Mouse (Mus musculus): ENCODE measurements around the gene Ifi35. TPM values are rescaled to one million over a fixed set of nuclear protein-coding genes. Genes with fewer than 3 reads are reported as not detected.
"Not testable (repeated sequence)": the region's sequence is repeated elsewhere in the genome, so short reads cannot be mapped to it uniquely, and the experiment has no call there.

Gene Ifi35
- polyA plus RNA-seq, 1 experiment from 2014 or later, result 2.4 TPM

- 6% methylated on average over 13 of the region's 13 CpGs for WGBS
- Histone ChIP-seq H3K4me2 (ENCODE audit: low read depth) (peak overlapping the region; percentile 85), H3K27ac (ENCODE audit: low read depth, low read length) (no peak overlapping the region), H3K4me3 (ENCODE audit: low read depth, low read length) (peak overlapping the region; percentile 80), H3K27me3 (ENCODE audit: control insufficient read depth, insufficient read depth, low read length) (no peaks in the 10 kb centered on the region), H3K4me1 (ENCODE audit: control insufficient read depth, insufficient read depth, low read length) (peaks cover 21% of the 10 kb centered on the region), H3K36me3 (ENCODE audit: control insufficient read depth, insufficient read depth, low read length) (peaks cover 2% of the 10 kb centered on the region), H3K9ac (ENCODE audit: low read length) (peak overlapping the region; percentile 86), H3K9me3 (ENCODE audit: control insufficient read depth, low read length) (no peaks in the 10 kb centered on the region)
- peak; percentile 3; the same call in 1 of the 2 replicates for ATAC-seq (ENCODE audit: insufficient read depth, low FRiP score, low TSS enrichment)
- DNase-seq (ENCODE audit: low spot score), result peak; percentile 30
These were observed 20.5 kb downstream of the Ifi35 start for GRCm38 (mm10) chr11:101468731-101469130.

DNA sequence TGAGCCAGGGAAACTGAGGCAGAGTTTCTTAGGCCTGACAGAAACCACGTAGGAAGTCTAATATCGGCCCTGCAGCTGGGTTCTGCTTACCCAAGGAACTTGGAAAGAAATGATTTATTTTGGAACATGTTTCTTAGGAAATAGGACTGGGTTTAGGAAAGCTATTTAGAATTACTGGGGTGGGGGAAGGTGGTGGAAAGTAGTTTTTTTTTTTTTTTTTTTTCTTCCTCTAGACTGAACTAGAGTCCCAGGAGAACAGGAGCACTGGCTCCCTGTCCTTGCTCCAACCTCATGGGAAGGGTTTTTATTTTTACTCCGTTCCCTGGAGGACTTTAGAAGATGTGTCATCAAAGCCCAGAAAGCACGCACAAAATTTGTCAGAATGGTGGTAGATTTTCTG, 20.9 kb downstream of the Ifi35 start:
- WGBS, result 78% methylated on average over 4 of the region's 4 CpGs
- Histone ChIP-seq H3K9ac (ENCODE audit: low read length) (no peak overlapping the region; the same call in 1 of the 2 replicates), H3K4me2 (ENCODE audit: low read depth) (peak overlapping the region; percentile 85), H3K27me3 (ENCODE audit: control insufficient read depth, insufficient read depth, low read length) (no peaks in the 10 kb centered on the region), H3K27ac (ENCODE audit: low read depth, low read length) (no peak overlapping the region), H3K36me3 (ENCODE audit: control insufficient read depth, insufficient read depth, low read length) (peaks cover 2% of the 10 kb centered on the region), H3K4me3 (ENCODE audit: low read depth, low read length) (peak overlapping the region; percentile 80), H3K9me3 (ENCODE audit: control insufficient read depth, low read length) (no peaks in the 10 kb centered on the region), H3K4me1 (ENCODE audit: control insufficient read depth, insufficient read depth, low read length) (peaks cover 17% of the 10 kb centered on the region)
- ATAC-seq (ENCODE audit: insufficient read depth, low FRiP score, low TSS enrichment) (no peak), DNase-seq (ENCODE audit: low spot score) (no peak)

- no peak for ATAC-seq (ENCODE audit: insufficient read depth, low FRiP score, low TSS enrichment)
- H3K27me3 ChIP-seq (ENCODE audit: control insufficient read depth, insufficient read depth, low read length), result no peaks in the 10 kb centered on the region
- peak overlapping the region; percentile 26 for H3K9ac ChIP-seq (ENCODE audit: low read length)
- H3K9me3 ChIP-seq (ENCODE audit: control insufficient read depth, low read length), result no peaks in the 10 kb centered on the region
- H3K36me3 ChIP-seq (ENCODE audit: control insufficient read depth, insufficient read depth, low read length), result peaks cover 2% of the 10 kb centered on the region
- H3K27ac ChIP-seq (ENCODE audit: low read depth, low read length), result 0 out of 2 replicates have a peak overlapping the region, but pooled peaks have one; percentile 34
- DNase-seq (ENCODE audit: low spot score), result no peak
- peaks cover 12% of the 10 kb centered on the region for H3K4me1 ChIP-seq (ENCODE audit: control insufficient read depth, insufficient read depth, low read length)
- peak overlapping the region; percentile 40 for H3K4me2 ChIP-seq (ENCODE audit: low read depth)
- 33% methylated on average over 7 of the region's 7 CpGs for WGBS
- no peak overlapping the region for H3K4me3 ChIP-seq (ENCODE audit: low read depth, low read length)
These were observed 22.0 kb downstream of the Ifi35 start for GRCm38 (mm10) chr11:101470206-101470605.

DNA sequence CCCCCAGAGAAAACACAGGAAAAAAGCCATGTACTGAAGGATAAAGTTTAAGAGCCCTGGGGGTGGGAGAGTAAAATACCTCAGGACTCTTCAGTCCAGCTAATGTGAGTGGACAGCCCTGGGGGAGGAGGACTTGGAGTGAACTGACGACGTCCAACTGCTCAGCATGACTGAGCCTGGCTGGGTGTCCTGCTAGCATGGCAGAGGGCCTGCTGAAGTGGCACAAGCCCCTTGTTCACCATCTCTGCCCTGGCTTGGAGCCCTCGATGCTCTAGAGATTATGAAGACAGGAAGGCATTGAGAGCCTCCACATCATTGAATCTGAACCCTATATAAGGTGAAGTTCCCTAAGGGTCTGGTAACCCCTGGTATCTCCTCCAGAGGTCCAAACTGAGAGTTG, 23.7 kb downstream of the Ifi35 start:
- Histone ChIP-seq H3K4me1 (ENCODE audit: control insufficient read depth, insufficient read depth, low read length) (peaks cover 12% of the 10 kb centered on the region), H3K4me3 (ENCODE audit: low read depth, low read length) (no peak overlapping the region), H3K9me3 (ENCODE audit: control insufficient read depth, low read length) (no peaks in the 10 kb centered on the region), H3K4me2 (ENCODE audit: low read depth) (no peak overlapping the region), H3K27me3 (ENCODE audit: control insufficient read depth, insufficient read depth, low read length) (no peaks in the 10 kb centered on the region), H3K36me3 (ENCODE audit: control insufficient read depth, insufficient read depth, low read length) (peaks cover 2% of the 10 kb centered on the region), H3K27ac (ENCODE audit: low read depth, low read length) (no peak overlapping the region), H3K9ac (ENCODE audit: low read length) (no peak overlapping the region)
- 66% methylated on average over 3 of the region's 3 CpGs for WGBS
- DNase-seq (ENCODE audit: low spot score), result no peak
- ATAC-seq (ENCODE audit: insufficient read depth, low FRiP score, low TSS enrichment), result no peak

- Histone ChIP-seq H3K36me3 (ENCODE audit: control insufficient read depth, insufficient read depth, low read length) (peaks cover 2% of the 10 kb centered on the region), H3K4me3 (ENCODE audit: low read depth, low read length) (no peak overlapping the region), H3K4me1 (ENCODE audit: control insufficient read depth, insufficient read depth, low read length) (peaks cover 15% of the 10 kb centered on the region), H3K9me3 (ENCODE audit: control insufficient read depth, low read length) (no peaks in the 10 kb centered on the region), H3K27me3 (ENCODE audit: control insufficient read depth, insufficient read depth, low read length) (no peaks in the 10 kb centered on the region), H3K27ac (ENCODE audit: low read depth, low read length) (no peak overlapping the region), H3K4me2 (ENCODE audit: low read depth) (no peak overlapping the region), H3K9ac (ENCODE audit: low read length) (no peak overlapping the region)
- DNase-seq (ENCODE audit: low spot score) (no peak), ATAC-seq (ENCODE audit: insufficient read depth, low FRiP score, low TSS enrichment) (no peak)
- WGBS, result 54% methylated on average over 7 of the region's 7 CpGs
These were observed 24.1 kb downstream of the Ifi35 start for GRCm38 (mm10) chr11:101472336-101472735.

GRCm38 (mm10) chr11:101473686-101474085, 25.5 kb downstream of the Ifi35 start:
- H3K4me2 ChIP-seq (ENCODE audit: low read depth); H3K9me3 ChIP-seq (ENCODE audit: control insufficient read depth, low read length); H3K27ac ChIP-seq (ENCODE audit: low read depth, low read length); DNase-seq (ENCODE audit: low spot score); H3K4me3 ChIP-seq (ENCODE audit: low read depth, low read length); H3K36me3 ChIP-seq (ENCODE audit: control insufficient read depth, insufficient read depth, low read length); H3K27me3 ChIP-seq (ENCODE audit: control insufficient read depth, insufficient read depth, low read length); H3K9ac ChIP-seq (ENCODE audit: low read length); ATAC-seq (ENCODE audit: insufficient read depth, low FRiP score, low TSS enrichment): not testable (repeated sequence)
- H3K4me1 ChIP-seq (ENCODE audit: control insufficient read depth, insufficient read depth, low read length), result peaks cover 17% of the 10 kb centered on the region
- 100% methylated on average over 1 of the region's 1 CpGs for WGBS

GRCm38 (mm10) chr11:101474298-101474697, 26.1 kb downstream of the Ifi35 start:
- no peak overlapping the region for H3K27ac ChIP-seq (ENCODE audit: low read depth, low read length)

GRCm38 (mm10) chr11:101476361-101476760, 28.2 kb downstream of the Ifi35 start:
- peaks cover 17% of the 10 kb centered on the region for H3K4me1 ChIP-seq (ENCODE audit: control insufficient read depth, insufficient read depth, low read length)
- H3K27me3 ChIP-seq (ENCODE audit: control insufficient read depth, insufficient read depth, low read length); H3K9me3 ChIP-seq (ENCODE audit: control insufficient read depth, low read length); ATAC-seq (ENCODE audit: insufficient read depth, low FRiP score, low TSS enrichment); DNase-seq (ENCODE audit: low spot score); H3K9ac ChIP-seq (ENCODE audit: low read length); H3K27ac ChIP-seq (ENCODE audit: low read depth, low read length); H3K4me2 ChIP-seq (ENCODE audit: low read depth); H3K36me3 ChIP-seq (ENCODE audit: control insufficient read depth, insufficient read depth, low read length); H3K4me3 ChIP-seq (ENCODE audit: low read depth, low read length): not testable (repeated sequence)
- WGBS, result 88% methylated on average over 4 of the region's 4 CpGs

More at GRCm38 (mm10) chr11:101474298-101474697, 26.1 kb downstream of the Ifi35 start:
- Histone ChIP-seq H3K9ac (ENCODE audit: low read length) (no peak overlapping the region), H3K9me3 (ENCODE audit: control insufficient read depth, low read length) (no peaks in the 10 kb centered on the region), H3K4me2 (ENCODE audit: low read depth) (no peak overlapping the region), H3K4me1 (ENCODE audit: control insufficient read depth, insufficient read depth, low read length) (peaks cover 16% of the 10 kb centered on the region), H3K36me3 (ENCODE audit: control insufficient read depth, insufficient read depth, low read length) (peaks cover 2% of the 10 kb centered on the region), H3K4me3 (ENCODE audit: low read depth, low read length) (no peak overlapping the region), H3K27me3 (ENCODE audit: control insufficient read depth, insufficient read depth, low read length) (no peaks in the 10 kb centered on the region)
- no peak for DNase-seq (ENCODE audit: low spot score)
- WGBS, result 85% methylated on average over 5 of the region's 5 CpGs
- no peak for ATAC-seq (ENCODE audit: insufficient read depth, low FRiP score, low TSS enrichment)

- H3K27ac ChIP-seq (ENCODE audit: low read depth, low read length), result peak overlapping the region; percentile 96
- H3K27me3 ChIP-seq (ENCODE audit: control insufficient read depth, insufficient read depth, low read length), result no peaks in the 10 kb centered on the region
- 37% methylated on average over 4 of the region's 4 CpGs for WGBS
- H3K4me3 ChIP-seq (ENCODE audit: low read depth, low read length), result no peak overlapping the region
- no peaks in the 10 kb centered on the region for H3K36me3 ChIP-seq (ENCODE audit: control insufficient read depth, insufficient read depth, low read length)
- peak overlapping the region; percentile 37; the same call in 1 of the 2 replicates for H3K9ac ChIP-seq (ENCODE audit: low read length)
- peak; percentile 70 for DNase-seq (ENCODE audit: low spot score)
- 0 out of 2 replicates have a peak overlapping the region, but pooled peaks have one; percentile 12 for H3K4me2 ChIP-seq (ENCODE audit: low read depth)
- peaks cover 17% of the 10 kb centered on the region for H3K4me1 ChIP-seq (ENCODE audit: control insufficient read depth, insufficient read depth, low read length)
- peak; percentile 65 for ATAC-seq (ENCODE audit: insufficient read depth, low FRiP score, low TSS enrichment)
- H3K9me3 ChIP-seq (ENCODE audit: control insufficient read depth, low read length), result no peaks in the 10 kb centered on the region
These were observed 29.0 kb downstream of the Ifi35 start for GRCm38 (mm10) chr11:101477194-101477551.

Measured in neural tube, embryonic 11.5 days (tissue).